Mouse (Mus musculus): ENCODE results near the gene Syngr1. TPM values are rescaled to one million over a fixed set of nuclear protein-coding genes. Genes with fewer than 3 reads are reported as not detected.

The Syngr1 gene
- total and polyA plus RNA-seq, 3 experiments: 105 to 115 TPM; not detected in 1

GRCm38 (mm10) chr15:80069171-80069570 lies 22.0 kb upstream of the Syngr1 start:
- H3K27ac ChIP-seq (ENCODE audit: control insufficient read depth, low read depth, low read length): no peak overlapping the region

GRCm38 (mm10) chr15:80070095-80070644 lies 21.0 kb upstream of the Syngr1 start:
- Histone ChIP-seq H3K9ac (ENCODE audit: control insufficient read depth, low read depth, low read length, poor library complexity, severe bottlenecking) (no peak overlapping the region), H3K27me3 (ENCODE audit: control insufficient read depth in 1 of 2, insufficient read depth in 2 of 2, low read length in 2 of 2) (peaks cover 0 to 3% of the 10 kb centered on the region in 2 experiments; a peak in 1 of 4 replicates), H3K4me1 (ENCODE audit: control insufficient read depth in 1 of 2, insufficient read depth in 2 of 2, low read length in 2 of 2) (no peaks in the 10 kb centered on the region), H3K27ac (ENCODE audit: control insufficient read depth, low read depth, low read length) (no peak overlapping the region), H3K36me3 (ENCODE audit: control insufficient read depth in 1 of 2, insufficient read depth in 2 of 2, low read length in 2 of 2) (no peaks in the 10 kb centered on the region), H3K4me3 (ENCODE audit: control insufficient read depth in 1 of 2, insufficient read depth in 1 of 2, low read depth in 2 of 2, low read length in 2 of 2) (no peak overlapping the region), H3K79me2 (ENCODE audit: control insufficient read depth, insufficient read depth, low read length, poor library complexity) (no peaks in the 10 kb centered on the region), H3K9me3 (replicated peaks; ENCODE audit: insufficient read depth, low read length) (no peaks in the 10 kb centered on the region)
- DNase-seq (ENCODE audit: low read depth, low spot score): no peak
- TF ChIP-seq MAZ (IDR thresholded peaks at IDR 0.05; ENCODE audit: low read depth, low read length) (no peak), HCFC1 (IDR thresholded peaks at IDR 0.05; ENCODE audit: low read depth, low read length) (no peak), ELF1 (IDR thresholded peaks at IDR 0.05; ENCODE audit: low read depth, low read length) (no peak), USF2 (IDR thresholded peaks at IDR 0.05; ENCODE audit: borderline replicate concordance in 1 of 2, insufficient read depth in 1 of 2, low read depth in 1 of 2, low read length in 2 of 2) (no peak), MAFK (IDR thresholded peaks at IDR 0.05; ENCODE audit: borderline replicate concordance, low read depth, low read length) (no peak), GATA1 (IDR thresholded peaks at IDR 0.05; ENCODE audit: low read depth, low read length) (no peak), CHD2 (IDR thresholded peaks at IDR 0.05; ENCODE audit: low read length) (no peak), SMC3 (IDR thresholded peaks at IDR 0.05; ENCODE audit: low read depth, low read length) (no peak), ZMIZ1 (IDR thresholded peaks at IDR 0.05; ENCODE audit: low read depth, low read length) (no peak), MYB (IDR thresholded peaks at IDR 0.05; ENCODE audit: low read depth, low read length) (no peak), NELFE (IDR thresholded peaks at IDR 0.05; ENCODE audit: low read depth, low read length) (no peak)

More at GRCm38 (mm10) chr15:80069171-80069570, 22.0 kb upstream of the Syngr1 start:
- DNase-seq (ENCODE audit: low read depth, low spot score): no peak
- H3K27me3 ChIP-seq (ENCODE audit: control insufficient read depth in 1 of 2, insufficient read depth in 2 of 2, low read length in 2 of 2): peaks cover 0 to 3% of the 10 kb centered on the region in 2 experiments; a peak in 1 of 4 replicates
- TF ChIP-seq POLR2A (IDR thresholded peaks at IDR 0.05; ENCODE audit: control insufficient read depth in 1 of 2, insufficient read depth in 1 of 2, low read depth in 1 of 2, low read length in 2 of 2, poor library complexity in 1 of 2) (no peak), ZMIZ1 (IDR thresholded peaks at IDR 0.05; ENCODE audit: low read depth, low read length) (no peak), EP300 (IDR thresholded peaks at IDR 0.05; ENCODE audit: low read depth in 1 of 2, low read length in 2 of 2) (no peak), NELFE (IDR thresholded peaks at IDR 0.05; ENCODE audit: low read depth, low read length) (no peak), MXI1 (IDR thresholded peaks at IDR 0.05; ENCODE audit: low read depth, low read length) (no peak), CHD1 (IDR thresholded peaks at IDR 0.05; ENCODE audit: low read depth, low read length) (no peak), SIN3A (IDR thresholded peaks at IDR 0.05; ENCODE audit: low read length) (no peak), CHD2 (IDR thresholded peaks at IDR 0.05; ENCODE audit: low read length) (no peak), POLR2AphosphoS2 (IDR thresholded peaks at IDR 0.05; ENCODE audit: low read length) (no peak), NRF1 (IDR thresholded peaks at IDR 0.05; ENCODE audit: insufficient read depth, low read depth, low read length, poor library complexity, severe bottlenecking) (no peak), RAD21 (IDR thresholded peaks at IDR 0.05; ENCODE audit: low read depth, low read length) (no peak)
- no peaks in the 10 kb centered on the region for H3K79me2 ChIP-seq (ENCODE audit: control insufficient read depth, insufficient read depth, low read length, poor library complexity)
- H3K4me1 ChIP-seq (ENCODE audit: control insufficient read depth in 1 of 2, insufficient read depth in 2 of 2, low read length in 2 of 2): no peaks in the 10 kb centered on the region
- H3K9me3 ChIP-seq (replicated peaks; ENCODE audit: insufficient read depth, low read length): no peaks in the 10 kb centered on the region
- H3K9ac ChIP-seq (ENCODE audit: control insufficient read depth, low read depth, low read length, poor library complexity, severe bottlenecking): no peak overlapping the region
- no peaks in the 10 kb centered on the region for H3K36me3 ChIP-seq (ENCODE audit: control insufficient read depth in 1 of 2, insufficient read depth in 2 of 2, low read length in 2 of 2)
- no peak overlapping the region for H3K4me3 ChIP-seq (ENCODE audit: control insufficient read depth in 1 of 2, insufficient read depth in 1 of 2, low read depth in 2 of 2, low read length in 2 of 2)

All from MEL (cell line).